Comparison of ENCODE assay signal across 21 mouse cellular contexts in genomic region chr17:50050456-50050855, GRCm38 (mm10).
DNase-seq lines count a peak whose midpoint lies in the region; ATAC-seq lines count a peak whose summit lies in the region.
"Had no signal": no experiment of that assay in that cellular context is flagged by ENCODE, and none has a peak within 500 bp of the region (broad histone marks: within the 10 kb centered on the region; RNA-seq: fewer than 3 reads in every experiment).

No protein-coding gene starts in this region.

- ATAC-seq in frontal cortex, adult (ENCODE audit: low TSS enrichment) = peak; percentile 45; the same call in 1 of the 2 replicates
- ATAC-seq: activated CD4-positive, CD25-positive, alpha-beta regulatory T cell, adult 4 months; forebrain, postnatal 0 days; hindbrain, embryonic 16.5 days; intestine, embryonic 15.5 days; liver, embryonic 12.5 days had no signal

- no peak for DNase-seq in frontal cortex, postnatal 36 days (ENCODE audit: low spot score in 2 of 2)
- peak; percentile 24 for DNase-seq in 416B (ENCODE audit: low read depth)
- DNase-seq in brain, adult 2 months (ENCODE audit: low read depth, low spot score) = peak; percentile 16
- peak; percentile 40 to 54 for DNase-seq in monocyte, adult 2 months (ENCODE audit: low read depth in 1 of 2, low spot score in 2 of 2)
- DNase-seq in MN1 (ENCODE audit: low spot score) = no peak
- no peak for DNase-seq in cerebellum, adult 11-12 months
- DNase-seq: adrenal gland, postnatal 10 days; cerebellum, adult 9-10 months; forebrain, postnatal 0 days; kidney, adult 8-10 months; kidney, postnatal 14 days; layer of hippocampus, postnatal 36 days; lung, adult 2 months; lung, postnatal 14 days; right cerebral cortex, postnatal 14 days; thymus, postnatal 25 days had no signal

Comparison
In these comparisons a context has a peak if more than half of its experiments do, and no peak if none do; other contexts are left out.
1. DNase-seq: peak in 416B (single experiment), brain, adult 2 months (single experiment) and monocyte, adult 2 months (2 of 2); none in frontal cortex, postnatal 36 days (0 of 2), MN1 (single experiment) and cerebellum, adult 11-12 months (single experiment).